Mouse (Mus musculus) MEL-GATA-1-ER (cell line): Measurements from ENCODE around the gene Plbd2.

Source experiments
- DNase-seq: peaks from one replicate; pipeline ENCODE4 v3.0.0-alpha.2; 2012; ENCODE audit warnings: low read depth; ENCODE audit errors: extremely low read depth

Plbd2 gene

DNA sequence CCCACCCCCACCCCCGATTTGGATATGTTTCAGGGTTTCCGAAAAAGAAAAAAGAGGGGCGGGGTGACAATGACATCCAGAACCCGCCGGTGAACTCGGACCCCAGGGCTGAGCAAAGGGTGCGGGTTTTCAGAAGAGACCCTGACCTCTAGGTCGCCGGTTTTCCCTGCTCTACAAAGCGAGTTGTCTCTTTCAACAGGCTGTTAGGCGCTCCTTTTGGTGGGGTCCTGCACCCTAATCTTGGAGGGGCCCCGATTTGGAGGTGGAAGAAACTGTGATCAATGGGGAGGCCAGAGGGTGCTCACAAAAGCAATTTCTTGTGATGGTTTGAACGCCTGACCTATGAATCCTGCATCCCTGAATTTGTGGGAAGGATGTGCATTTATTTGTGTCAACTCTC lies 65.0 kb downstream of the Plbd2 start:
- DNase-seq, result no peak

- no peak for DNase-seq
Observed at GRCm38 (mm10) chr5:120437986-120438385, 65.4 kb downstream of the Plbd2 start.

- DNase-seq, result no peak
Observed at GRCm38 (mm10) chr5:120437539-120437938, 65.9 kb downstream of the Plbd2 start.

DNA sequence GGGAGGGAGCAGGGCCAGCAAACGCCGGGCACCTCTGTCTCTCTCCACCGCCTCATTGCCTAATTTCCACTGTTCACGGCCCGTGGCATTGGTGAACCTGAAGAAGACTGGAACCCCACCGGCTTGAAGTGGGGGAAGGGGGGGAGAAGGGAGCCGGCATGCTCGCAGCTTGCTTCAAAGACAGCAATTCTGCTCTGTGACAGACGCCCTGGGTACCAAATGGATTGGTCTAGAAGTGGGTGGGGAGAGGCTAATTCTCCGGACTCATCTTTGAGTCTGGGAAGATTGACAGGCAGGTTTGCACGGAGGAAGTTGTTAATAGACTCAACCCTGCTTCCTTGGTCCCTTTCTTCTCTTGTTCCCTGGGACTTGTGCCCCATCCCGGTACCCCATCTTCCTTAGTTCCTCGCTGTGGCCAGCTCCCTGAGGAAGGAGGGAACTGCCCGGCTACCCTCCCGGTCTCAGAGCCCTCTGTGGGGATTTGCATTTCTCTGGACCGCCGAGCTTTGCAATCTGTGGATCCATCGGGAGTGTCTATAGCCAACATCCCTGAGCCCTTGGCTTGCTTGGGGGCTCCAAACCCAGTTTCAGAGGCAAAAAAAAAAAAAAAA lies 66.4 kb downstream of the Plbd2 start:
- DNase-seq, result no peak

GRCm38 (mm10) chr5:120435731-120436501 lies 67.5 kb downstream of the Plbd2 start:
- no peak for DNase-seq

- DNase-seq, result no peak
Observed at GRCm38 (mm10) chr5:120435006-120435681, 68.3 kb downstream of the Plbd2 start.

GRCm38 (mm10) chr5:120434231-120434735 lies 69.1 kb downstream of the Plbd2 start:
- no peak for DNase-seq
